Mouse (Mus musculus): Measurements from ENCODE around the gene Zbtb7b.

The Zbtb7b gene

GRCm38 (mm10) chr3:89418861-89419250, 24.3 kb upstream of the Zbtb7b start:
- intact Hi-C loops (cut with DNase I): no loop called here

GRCm38 (mm10) chr3:89418170-89418860, 23.7 kb upstream of the Zbtb7b start, which contains the start of the genes Cks1b and Shc1:
Gene Cks1b (minus strand): TSS chr3:89418383.
Gene Shc1 (plus strand): TSS chr3:89418443.
- intact Hi-C loops (cut with DNase I): no loop called here

- intact Hi-C loops (cut with DNase I): no loop called here
Measured at GRCm38 (mm10) chr3:89417840-89418169, 23.2 kb upstream of the Zbtb7b start.

- intact Hi-C loops (cut with DNase I): no loop called here
Measured at GRCm38 (mm10) chr3:89417131-89417530, 22.6 kb upstream of the Zbtb7b start.

- intact Hi-C loops (cut with DNase I): no loop called here
Measured at GRCm38 (mm10) chr3:89416158-89416557, 21.6 kb upstream of the Zbtb7b start.

- intact Hi-C loops (cut with DNase I): no loop called here
Measured at GRCm38 (mm10) chr3:89411490-89412393, 17.2 kb upstream of the Zbtb7b start, which contains the start of gene Flad1. Gene Flad1 (minus strand): TSS chr3:89411870.

GRCm38 (mm10) chr3:89410864-89411263, 16.3 kb upstream of the Zbtb7b start:
- intact Hi-C loops (cut with DNase I): no loop called here

GRCm38 (mm10) chr3:89409701-89410100, 15.1 kb upstream of the Zbtb7b start:
- intact Hi-C loops (cut with DNase I): no loop called here

- intact Hi-C loops (cut with DNase I): no loop called here
Measured at GRCm38 (mm10) chr3:89408448-89408847, 13.9 kb upstream of the Zbtb7b start.

GRCm38 (mm10) chr3:89406887-89407286, 12.3 kb upstream of the Zbtb7b start:
- intact Hi-C loops (cut with DNase I): no loop called here

- intact Hi-C loops (cut with DNase I): no loop called here
Measured at GRCm38 (mm10) chr3:89402693-89403092, 8.1 kb upstream of the Zbtb7b start, which contains the start of gene Lenep. Gene Lenep (minus strand): TSS chr3:89402793.

GRCm38 (mm10) chr3:89401329-89401728, 6.8 kb upstream of the Zbtb7b start:
- intact Hi-C loops (cut with DNase I): no loop called here

- intact Hi-C loops (cut with DNase I): no loop called here
Measured at GRCm38 (mm10) chr3:89396654-89397005, 2.1 kb upstream of the Zbtb7b start.

- intact Hi-C loops (cut with DNase I): no loop called here
Measured at GRCm38 (mm10) chr3:89395806-89396653, 1.5 kb upstream of the Zbtb7b start.

GRCm38 (mm10) chr3:89395419-89395805, 836 bp upstream of the Zbtb7b start:
- intact Hi-C loops (cut with DNase I): no loop called here

- intact Hi-C loops (cut with DNase I): no loop called here
Measured at GRCm38 (mm10) chr3:89394894-89395256, 299 bp upstream of the Zbtb7b start.

GRCm38 (mm10) chr3:89393605-89394004, 971 bp downstream of the Zbtb7b start:
- intact Hi-C loops (cut with DNase I): no loop called here

GRCm38 (mm10) chr3:89392871-89393311, 1.7 kb downstream of the Zbtb7b start:
- intact Hi-C loops (cut with DNase I): no loop called here

GRCm38 (mm10) chr3:89391663-89392511, 2.7 kb downstream of the Zbtb7b start:
- intact Hi-C loops (cut with DNase I): no loop called here

All from adrenal gland (tissue).